Mouse (Mus musculus) thymus, adult 2 months (tissue): ENCODE data around the gene Robo1. TPM values are rescaled to one million over a fixed set of nuclear protein-coding genes. Genes with fewer than 3 reads are reported as not detected.

Source experiments
- DNase-seq: peaks from one replicate; pipeline ENCODE4 v3.0.0; 2021
- H3K27ac ChIP-seq: fragments of 200-500 bp; 2 replicates; pipeline ENCODE4 v1.5.1; 2012; ENCODE audit warnings: low read length, control low read depth; ENCODE audit not compliant: control insufficient read depth, insufficient read depth
- H3K27me3 ChIP-seq: fragments of 200-500 bp; 2 replicates; pipeline ENCODE4 v1.6.1; 2012; ENCODE audit warnings: mild to moderate bottlenecking, low read length, moderate library complexity, mixed read lengths; ENCODE audit not compliant: control insufficient read depth, insufficient read depth
- H3K36me3 ChIP-seq: fragments of 200-500 bp; 2 replicates; pipeline ENCODE4 v1.6.1; 2012; ENCODE audit warnings: mild to moderate bottlenecking, low read length, moderate library complexity; ENCODE audit not compliant: control insufficient read depth, insufficient read depth
- H3K4me1 ChIP-seq: fragments of 200-500 bp; replicated peaks from 2 replicates; pipeline ENCODE4 v1.6.1; 2012; ENCODE audit warnings: low read length; ENCODE audit not compliant: control insufficient read depth, insufficient read depth
- H3K4me3 ChIP-seq: fragments of 200-500 bp; 2 replicates; pipeline ENCODE4 v1.5.1; 2012; ENCODE audit warnings: mild to moderate bottlenecking, low read length, control low read depth, moderate library complexity; ENCODE audit not compliant: control insufficient read depth, insufficient read depth
- CTCF ChIP-seq: fragments of 200-500 bp; IDR thresholded peaks from 2 replicates; pipeline ENCODE4 v1.5.1; 2012; ENCODE audit warnings: mild to moderate bottlenecking, control low read depth, low read length, moderate library complexity, borderline replicate concordance; ENCODE audit not compliant: control insufficient read depth, poor library complexity, insufficient read depth; ENCODE audit errors: extremely low read depth
- POLR2A ChIP-seq: fragments of 200-500 bp; IDR thresholded peaks from 2 replicates; pipeline ENCODE4 v1.6.1; 2012; ENCODE audit warnings: mild to moderate bottlenecking, low read length, control low read depth, moderate library complexity; ENCODE audit not compliant: control insufficient read depth, poor library complexity, insufficient read depth; ENCODE audit errors: extremely low read depth
- WGBS: fragments of 180-500 bp; shearing (Covaris S2); methylation state at CpG from one replicate; pipeline ENCODE4 v1.1.7; 2018; 5-methylcytosine and 5-hydroxymethylcytosine counted together
- polyA plus RNA-seq: library from polyadenylated mRNA; depleted of rRNA; stranded (reverse); fragments of >200 nt; gene quantifications from 2 replicates; pipeline ENCODE4 v1.2.3, GENCODE M21; 2012

Gene Robo1
- polyA plus RNA-seq, 1 experiment: 5.8 TPM

- Histone ChIP-seq H3K36me3 (no peaks in the 10 kb centered on the region), H3K27me3 (no peaks in the 10 kb centered on the region), H3K27ac (no peak overlapping the region), H3K4me3 (no peak overlapping the region), H3K4me1 (no peaks in the 10 kb centered on the region)
- DNase-seq: no peak
- 92% methylated on average over 7 of the region's 7 CpGs for WGBS
- no peak for TF ChIP-seq POLR2A
- no peak for TF ChIP-seq CTCF
Observed at GRCm38 (mm10) chr16:73016801-73017200, 708.7 kb downstream of the Robo1 start.

GRCm38 (mm10) chr16:73024326-73024725, 716.2 kb downstream of the Robo1 start:
- Histone ChIP-seq H3K4me3 (no peak overlapping the region), H3K27ac (no peak overlapping the region), H3K36me3 (no peaks in the 10 kb centered on the region), H3K27me3 (no peaks in the 10 kb centered on the region), H3K4me1 (no peaks in the 10 kb centered on the region)
- TF ChIP-seq POLR2A (no peak), CTCF (no peak)
- DNase-seq: no peak
- 99% methylated on average over 13 of the region's 13 CpGs for WGBS

GRCm38 (mm10) chr16:73027692-73028091, 719.6 kb downstream of the Robo1 start:
- TF ChIP-seq CTCF: no peak
- TF ChIP-seq POLR2A: no peak
- DNase-seq: no peak
- Histone ChIP-seq H3K4me1 (no peaks in the 10 kb centered on the region), H3K27ac (no peak overlapping the region), H3K4me3 (no peak overlapping the region), H3K36me3 (no peaks in the 10 kb centered on the region), H3K27me3 (no peaks in the 10 kb centered on the region)
- 95% methylated on average over 14 of the region's 14 CpGs for WGBS

- Histone ChIP-seq H3K36me3 (no peaks in the 10 kb centered on the region), H3K4me3 (no peak overlapping the region), H3K27me3 (no peaks in the 10 kb centered on the region), H3K27ac (no peak overlapping the region), H3K4me1 (no peaks in the 10 kb centered on the region)
- no peak for DNase-seq
- WGBS: 89% methylated on average over 4 of the region's 4 CpGs
- no peak for TF ChIP-seq POLR2A
- TF ChIP-seq CTCF: no peak
Observed at GRCm38 (mm10) chr16:73030999-73031398, 722.9 kb downstream of the Robo1 start.

GRCm38 (mm10) chr16:73035210-73035985, 727.3 kb downstream of the Robo1 start:
- no peaks in the 10 kb centered on the region for H3K36me3 ChIP-seq
- TF ChIP-seq CTCF: no peak
- no peak for TF ChIP-seq POLR2A
- 92% methylated on average over 20 of the region's 20 CpGs for WGBS
- H3K27me3 ChIP-seq: no peaks in the 10 kb centered on the region
- H3K4me1 ChIP-seq: no peaks in the 10 kb centered on the region
- H3K4me3 ChIP-seq: no peak overlapping the region
- no peak for DNase-seq
- no peak overlapping the region for H3K27ac ChIP-seq

- Histone ChIP-seq H3K4me3 (no peak overlapping the region), H3K4me1 (no peaks in the 10 kb centered on the region), H3K27ac (no peak overlapping the region), H3K36me3 (no peaks in the 10 kb centered on the region), H3K27me3 (no peaks in the 10 kb centered on the region)
- no peak for DNase-seq
- TF ChIP-seq POLR2A: no peak
- no peak for TF ChIP-seq CTCF
- 90% methylated on average over 7 of the region's 7 CpGs for WGBS
Observed at GRCm38 (mm10) chr16:73038552-73038951, 730.4 kb downstream of the Robo1 start.
